Mouse (Mus musculus): ENCODE data around the gene Galntl6. TPM values are rescaled to one million over a fixed set of nuclear protein-coding genes. Genes with fewer than 3 reads are reported as not detected.
"Not testable (repeated sequence)": the region's sequence is repeated elsewhere in the genome, so short reads cannot be mapped to it uniquely, and the experiment has no call there.

The Galntl6 gene
- polyA plus RNA-seq, 1 experiment, result 0.37 TPM

GRCm38 (mm10) chr8:57767541-57767940, 1144.9 kb downstream of the Galntl6 start:
- Histone ChIP-seq H3K4me1 (ENCODE audit: control insufficient read depth, insufficient read depth, low read length) (no peaks in the 10 kb centered on the region), H3K27ac (ENCODE audit: control insufficient read depth, insufficient read depth, low read depth, low read length, poor library complexity) (no peak overlapping the region), H3K4me3 (replicated peaks; ENCODE audit: control insufficient read depth, low read depth, low read length) (no peak overlapping the region)
- 69% methylated on average over 2 of the region's 2 CpGs for WGBS
- TF ChIP-seq POLR2A (IDR thresholded peaks at IDR 0.05; ENCODE audit: borderline replicate concordance, control insufficient read depth, low read depth, low read length) (no peak), CTCF (IDR thresholded peaks at IDR 0.05; ENCODE audit: control insufficient read depth, insufficient read depth, low read length) (no peak)

GRCm38 (mm10) chr8:57766471-57767065, 1145.9 kb downstream of the Galntl6 start:
- 67% methylated on average over 10 of the region's 10 CpGs for WGBS
- TF ChIP-seq POLR2A (IDR thresholded peaks at IDR 0.05; ENCODE audit: borderline replicate concordance, control insufficient read depth, low read depth, low read length) (no peak), CTCF (IDR thresholded peaks at IDR 0.05; ENCODE audit: control insufficient read depth, insufficient read depth, low read length) (no peak)
- Histone ChIP-seq H3K4me3 (replicated peaks; ENCODE audit: control insufficient read depth, low read depth, low read length) (no peak overlapping the region), H3K27ac (ENCODE audit: control insufficient read depth, insufficient read depth, low read depth, low read length, poor library complexity) (no peak overlapping the region), H3K4me1 (ENCODE audit: control insufficient read depth, insufficient read depth, low read length) (no peaks in the 10 kb centered on the region)

GRCm38 (mm10) chr8:57765726-57766351, 1146.6 kb downstream of the Galntl6 start:
- Histone ChIP-seq H3K27ac (ENCODE audit: control insufficient read depth, insufficient read depth, low read depth, low read length, poor library complexity) (no peak overlapping the region), H3K4me1 (ENCODE audit: control insufficient read depth, insufficient read depth, low read length) (no peaks in the 10 kb centered on the region), H3K4me3 (replicated peaks; ENCODE audit: control insufficient read depth, low read depth, low read length) (no peak overlapping the region)
- TF ChIP-seq CTCF (IDR thresholded peaks at IDR 0.05; ENCODE audit: control insufficient read depth, insufficient read depth, low read length) (no peak), POLR2A (IDR thresholded peaks at IDR 0.05; ENCODE audit: borderline replicate concordance, control insufficient read depth, low read depth, low read length) (no peak)
- WGBS, result 29% methylated on average over 13 of the region's 13 CpGs

- TF ChIP-seq CTCF (IDR thresholded peaks at IDR 0.05; ENCODE audit: control insufficient read depth, insufficient read depth, low read length) (no peak), POLR2A (IDR thresholded peaks at IDR 0.05; ENCODE audit: borderline replicate concordance, control insufficient read depth, low read depth, low read length) (no peak)
- H3K4me3 ChIP-seq (replicated peaks; ENCODE audit: control insufficient read depth, low read depth, low read length), result no peak overlapping the region
- H3K27ac ChIP-seq (ENCODE audit: control insufficient read depth, insufficient read depth, low read depth, low read length, poor library complexity), result no peak overlapping the region
- H3K4me1 ChIP-seq (ENCODE audit: control insufficient read depth, insufficient read depth, low read length), result no peaks in the 10 kb centered on the region
- WGBS, result 84% methylated on average over 4 of the region's 4 CpGs
Observed at GRCm38 (mm10) chr8:57765192-57765591, 1147.2 kb downstream of the Galntl6 start.

- not testable (repeated sequence) for H3K27ac ChIP-seq (ENCODE audit: control insufficient read depth, insufficient read depth, low read depth, low read length, poor library complexity); H3K4me3 ChIP-seq (replicated peaks; ENCODE audit: control insufficient read depth, low read depth, low read length); H3K4me1 ChIP-seq (ENCODE audit: control insufficient read depth, insufficient read depth, low read length)
- WGBS, result 76% methylated on average over 2 of the region's 2 CpGs
Observed at GRCm38 (mm10) chr8:57762622-57763021, 1149.8 kb downstream of the Galntl6 start.

GRCm38 (mm10) chr8:57760921-57761320, 1151.5 kb downstream of the Galntl6 start:
- 75% methylated on average over 1 of the region's 1 CpGs for WGBS
- H3K27ac ChIP-seq (ENCODE audit: control insufficient read depth, insufficient read depth, low read depth, low read length, poor library complexity), result no peak overlapping the region
- no peak overlapping the region for H3K4me3 ChIP-seq (replicated peaks; ENCODE audit: control insufficient read depth, low read depth, low read length)
- H3K4me1 ChIP-seq (ENCODE audit: control insufficient read depth, insufficient read depth, low read length), result no peaks in the 10 kb centered on the region
- no peak for TF ChIP-seq CTCF (IDR thresholded peaks at IDR 0.05; ENCODE audit: control insufficient read depth, insufficient read depth, low read length)
- TF ChIP-seq POLR2A (IDR thresholded peaks at IDR 0.05; ENCODE audit: borderline replicate concordance, control insufficient read depth, low read depth, low read length), result no peak

- no peak overlapping the region for H3K27ac ChIP-seq (ENCODE audit: control insufficient read depth, insufficient read depth, low read depth, low read length, poor library complexity)
- H3K4me1 ChIP-seq (ENCODE audit: control insufficient read depth, insufficient read depth, low read length), result no peaks in the 10 kb centered on the region
- H3K4me3 ChIP-seq (replicated peaks; ENCODE audit: control insufficient read depth, low read depth, low read length), result no peak overlapping the region
- TF ChIP-seq POLR2A (IDR thresholded peaks at IDR 0.05; ENCODE audit: borderline replicate concordance, control insufficient read depth, low read depth, low read length) (no peak), CTCF (IDR thresholded peaks at IDR 0.05; ENCODE audit: control insufficient read depth, insufficient read depth, low read length) (no peak)
Observed at GRCm38 (mm10) chr8:57758857-57759256, 1153.6 kb downstream of the Galntl6 start.

- H3K27ac ChIP-seq (ENCODE audit: control insufficient read depth, insufficient read depth, low read depth, low read length, poor library complexity), result no peak overlapping the region
- H3K4me1 ChIP-seq (ENCODE audit: control insufficient read depth, insufficient read depth, low read length), result no peaks in the 10 kb centered on the region
- no peak for TF ChIP-seq POLR2A (IDR thresholded peaks at IDR 0.05; ENCODE audit: borderline replicate concordance, control insufficient read depth, low read depth, low read length)
- no peak overlapping the region for H3K4me3 ChIP-seq (replicated peaks; ENCODE audit: control insufficient read depth, low read depth, low read length)
Observed at GRCm38 (mm10) chr8:57757476-57757875, 1155.0 kb downstream of the Galntl6 start.

GRCm38 (mm10) chr8:57754066-57754465, 1158.4 kb downstream of the Galntl6 start:
- TF ChIP-seq POLR2A (IDR thresholded peaks at IDR 0.05; ENCODE audit: borderline replicate concordance, control insufficient read depth, low read depth, low read length) (no peak), CTCF (IDR thresholded peaks at IDR 0.05; ENCODE audit: control insufficient read depth, insufficient read depth, low read length) (no peak)
- WGBS, result 76% methylated on average over 6 of the region's 6 CpGs

More at GRCm38 (mm10) chr8:57754066-57754465, 1158.4 kb downstream of the Galntl6 start:
- no peaks in the 10 kb centered on the region for H3K4me1 ChIP-seq (ENCODE audit: control insufficient read depth, insufficient read depth, low read length)
- no peak overlapping the region for H3K27ac ChIP-seq (ENCODE audit: control insufficient read depth, insufficient read depth, low read depth, low read length, poor library complexity)
- no peak overlapping the region for H3K4me3 ChIP-seq (replicated peaks; ENCODE audit: control insufficient read depth, low read depth, low read length)
